Mouse (Mus musculus) bone marrow, adult 2 months (tissue): ENCODE data around the gene Olfr64. TPM values are rescaled to one million over a fixed set of nuclear protein-coding genes. Genes with fewer than 3 reads are reported as not detected.
A peak's percentile ranks its signal among the peaks of the same experiment; 100 is the strongest.

Experiments
- H3K27ac ChIP-seq: fragments of 200-500 bp; 2 replicates; pipeline ENCODE4 v1.5.1; 2012; ENCODE audit warnings: low read depth, mild to moderate bottlenecking, control low read depth, inconsistent platforms, low read length; ENCODE audit not compliant: control insufficient read depth, poor library complexity, insufficient read depth
- H3K4me1 ChIP-seq: fragments of 200-500 bp; 2 replicates; pipeline ENCODE4 v1.6.1; 2011; ENCODE audit warnings: low read length; ENCODE audit not compliant: control insufficient read depth, insufficient read depth
- H3K4me3 ChIP-seq: fragments of 200-500 bp; replicated peaks from 2 replicates; pipeline ENCODE3; 2011; ENCODE audit warnings: mild to moderate bottlenecking, low read depth, low read length, control low read depth; ENCODE audit not compliant: control insufficient read depth
- CTCF ChIP-seq: fragments of 200-500 bp; IDR thresholded peaks from 2 replicates; pipeline ENCODE4 v1.5.1; 2011; ENCODE audit warnings: low read length, control low read depth; ENCODE audit not compliant: control insufficient read depth, insufficient read depth
- POLR2A ChIP-seq: fragments of 200-500 bp; IDR thresholded peaks from 2 replicates; pipeline ENCODE4 v1.6.1; 2011; ENCODE audit warnings: low read depth, mild to moderate bottlenecking, control low read depth, low read length, borderline replicate concordance; ENCODE audit not compliant: control insufficient read depth
- WGBS: fragments of 180-500 bp; shearing (Covaris S2); methylation state at CpG from one replicate; pipeline ENCODE4 v1.1.7; 2018; 5-methylcytosine and 5-hydroxymethylcytosine counted together
- polyA plus RNA-seq: library from polyadenylated mRNA; stranded (reverse); fragments of >200 nt; gene quantifications from 2 replicates; pipeline ENCODE4 v1.2.4, GENCODE M21; 2011; ENCODE audit warnings: low replicate concordance; ENCODE audit not compliant: missing spikeins, insufficient read depth, insufficient read length

The Olfr64 gene
- polyA plus RNA-seq, 1 experiment = not detected

DNA sequence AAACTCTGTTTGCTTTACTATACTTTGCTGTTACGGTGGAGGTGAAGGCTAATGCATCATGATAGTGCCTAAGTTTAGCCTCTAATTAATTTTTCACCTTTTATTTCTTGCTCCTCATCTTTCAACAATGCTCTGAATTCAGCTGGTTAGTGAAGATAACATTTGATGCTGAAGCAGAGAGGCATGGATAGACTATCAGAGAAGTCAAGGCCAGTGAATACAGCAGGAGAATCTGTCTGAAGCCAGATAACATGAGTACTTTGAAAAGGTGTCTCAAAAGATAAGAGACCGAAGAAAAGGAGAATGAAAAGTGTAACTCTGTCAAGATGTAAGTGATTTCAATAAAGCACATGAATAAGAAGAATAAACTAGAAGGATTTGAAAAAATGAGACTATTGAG lies 17.2 kb downstream of the Olfr64 start:
- H3K4me3 ChIP-seq = no peak overlapping the region
- no peaks in the 10 kb centered on the region for H3K4me1 ChIP-seq
- H3K27ac ChIP-seq = no peak overlapping the region
- WGBS = 54% methylated on average over 2 of the region's 2 CpGs
- TF ChIP-seq CTCF (no peak), POLR2A (no peak)

- no peak overlapping the region for H3K4me3 ChIP-seq
- TF ChIP-seq POLR2A (no peak), CTCF (no peak)
- 28% methylated on average over 5 of the region's 5 CpGs for WGBS
- no peaks in the 10 kb centered on the region for H3K4me1 ChIP-seq
- no peak overlapping the region for H3K27ac ChIP-seq
These were observed 19.8 kb downstream of the Olfr64 start for GRCm38 (mm10) chr7:103874451-103874850.

DNA sequence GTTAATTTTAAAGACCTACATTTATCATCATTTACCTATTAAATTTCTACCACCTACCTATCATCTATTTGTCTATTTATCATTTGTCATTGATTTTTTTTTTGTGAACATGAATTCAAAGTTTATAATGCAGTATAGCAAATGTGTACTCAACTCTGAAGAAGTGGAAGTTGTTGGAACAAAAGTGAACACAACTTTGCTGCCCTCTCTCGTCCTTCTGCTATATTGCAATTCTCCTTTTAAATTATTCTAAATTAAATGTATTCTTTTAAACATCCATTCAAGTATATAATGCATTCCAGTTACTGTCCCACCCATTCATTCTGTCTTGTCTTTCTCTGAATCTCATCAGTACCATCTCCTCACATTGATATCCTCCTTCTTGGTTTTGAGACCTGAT lies 21.2 kb downstream of the Olfr64 start:
- H3K4me3 ChIP-seq = no peak overlapping the region
- 0% methylated on average over 1 of the region's 1 CpGs for whole genome bisulfite sequencing
- no peaks in the 10 kb centered on the region for H3K4me1 ChIP-seq
- no peak overlapping the region for H3K27ac ChIP-seq
- no peak for TF ChIP-seq POLR2A
- TF ChIP-seq CTCF = no peak

DNA sequence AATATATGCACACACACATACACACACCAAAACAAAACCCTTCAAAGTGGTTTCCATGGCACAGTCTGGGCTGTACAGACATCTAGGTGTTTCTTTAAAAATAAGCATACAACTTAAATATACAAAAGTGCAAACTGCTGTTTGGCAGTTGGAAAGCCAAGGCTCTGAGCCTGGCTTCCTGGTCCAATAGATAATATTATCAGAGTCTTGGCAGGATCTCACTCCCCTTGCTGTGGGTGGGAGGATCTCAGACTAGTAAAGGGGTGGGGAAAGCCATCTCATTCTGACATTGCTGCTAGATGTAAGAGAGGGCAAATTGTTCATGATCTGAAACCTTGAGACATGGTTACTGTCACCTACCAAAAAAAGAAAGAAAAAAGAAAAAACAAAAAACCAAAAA lies 23.6 kb downstream of the Olfr64 start:
- Histone ChIP-seq H3K27ac (peak overlapping the region; percentile 78; the same call in 1 of the 2 replicates), H3K4me1 (no peaks in the 10 kb centered on the region; the same call in 1 of the 2 replicates)

GRCm38 (mm10) chr7:103865716-103866115 lies 28.6 kb downstream of the Olfr64 start:
- Histone ChIP-seq H3K4me3 (no peak overlapping the region), H3K4me1 (no peaks in the 10 kb centered on the region; the same call in 1 of the 2 replicates)
- no peak for TF ChIP-seq CTCF
- TF ChIP-seq POLR2A = no peak

More for the DNA sequence above, 23.6 kb downstream of the Olfr64 start:
- H3K4me3 ChIP-seq = no peak overlapping the region
- TF ChIP-seq POLR2A = no peak
- no peak for TF ChIP-seq CTCF

GRCm38 (mm10) chr7:103861531-103861930 lies 32.8 kb downstream of the Olfr64 start:
- Histone ChIP-seq H3K27ac (peak overlapping the region; percentile 46; the same call in 1 of the 2 replicates), H3K4me1 (no peaks in the 10 kb centered on the region), H3K4me3 (no peak overlapping the region)
- 37% methylated on average over 3 of the region's 3 CpGs for WGBS
- TF ChIP-seq CTCF = no peak
- TF ChIP-seq POLR2A = no peak

More at GRCm38 (mm10) chr7:103865716-103866115, 28.6 kb downstream of the Olfr64 start:
- no peak overlapping the region; the same call in 1 of the 2 replicates for H3K27ac ChIP-seq

- H3K4me1 ChIP-seq = no peaks in the 10 kb centered on the region
These were observed 33.4 kb downstream of the Olfr64 start for GRCm38 (mm10) chr7:103860855-103861254.

GRCm38 (mm10) chr7:103859076-103859475 lies 35.2 kb downstream of the Olfr64 start:
- H3K4me3 ChIP-seq = no peak overlapping the region
- no peaks in the 10 kb centered on the region for H3K4me1 ChIP-seq
- WGBS = 31% methylated on average over 2 of the region's 2 CpGs
- no peak for TF ChIP-seq CTCF
- TF ChIP-seq POLR2A = no peak
- no peak overlapping the region for H3K27ac ChIP-seq

More at GRCm38 (mm10) chr7:103860855-103861254, 33.4 kb downstream of the Olfr64 start:
- Histone ChIP-seq H3K27ac (no peak overlapping the region; the same call in 1 of the 2 replicates), H3K4me3 (no peak overlapping the region)
- TF ChIP-seq CTCF (peak; percentile 23; the same call in 1 of the 2 replicates), POLR2A (no peak)
- 23% methylated on average over 1 of the region's 1 CpGs for WGBS

GRCm38 (mm10) chr7:103854669-103855068 lies 39.6 kb downstream of the Olfr64 start:
- WGBS = 56% methylated on average over 1 of the region's 1 CpGs
- no peaks in the 10 kb centered on the region for H3K4me1 ChIP-seq
- no peak overlapping the region for H3K4me3 ChIP-seq
- H3K27ac ChIP-seq = no peak overlapping the region
- TF ChIP-seq CTCF = no peak
- TF ChIP-seq POLR2A = no peak
